Mouse (Mus musculus) liver, embryonic 14.5 days (tissue): ENCODE results near the gene Slc11a2.
"Not testable (repeated sequence)": the region's sequence is repeated elsewhere in the genome, so short reads cannot be mapped to it uniquely, and the experiment has no call there.

Experiments used
- CTCF ChIP-seq: IDR thresholded peaks from 2 replicates; pipeline ENCODE4 v1.5.1; 2016; ENCODE audit warnings: antibody characterized with exemption, low read depth, control low read depth
- EP300 ChIP-seq: IDR thresholded peaks from 2 replicates; pipeline ENCODE4 v1.6.1; 2016; ENCODE audit warnings: antibody characterized with exemption, low read depth

DNA sequence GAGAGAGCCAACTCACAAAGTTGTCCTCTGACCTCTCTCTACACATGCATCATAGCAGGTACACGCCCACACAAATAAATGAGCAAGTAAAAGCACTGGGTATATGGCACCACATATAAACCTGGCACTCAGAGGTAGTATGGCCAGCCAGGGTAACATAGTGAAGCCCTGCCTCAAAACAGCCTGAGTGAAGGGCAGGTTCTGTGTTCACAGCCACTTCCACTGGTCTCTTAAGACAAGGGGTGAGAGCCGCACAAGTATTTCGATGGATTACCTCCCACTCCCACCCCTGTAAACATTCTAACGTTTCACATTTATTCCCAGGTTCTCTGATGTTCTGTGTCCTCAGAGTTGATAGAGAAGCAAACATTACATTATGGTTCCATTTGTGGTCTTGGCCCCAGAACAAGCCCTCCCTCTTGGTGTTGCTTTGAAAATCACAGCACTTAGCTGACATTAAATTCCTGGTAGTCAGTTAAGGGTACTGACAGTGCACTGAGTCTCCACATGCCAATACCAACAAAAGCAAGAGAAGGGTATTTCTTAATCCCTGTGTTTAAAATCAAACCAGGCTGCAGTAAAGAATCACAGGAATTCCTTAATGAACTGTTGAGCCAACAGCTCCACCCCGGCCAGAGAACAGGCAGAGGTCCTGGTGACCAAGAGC, 83.4 kb downstream of the Slc11a2 start:
- not testable (repeated sequence) for TF ChIP-seq CTCF, EP300
